Mouse (Mus musculus): Measurements from ENCODE around the gene Haus5. TPM values are rescaled to one million over a fixed set of nuclear protein-coding genes. Genes with fewer than 3 reads are reported as not detected.

Gene Haus5
- total RNA-seq (2021) (10 to 100 TPM in 1 of 2 experiments, 1 to 10 TPM in 1; 6.2 to 10.7 TPM), polyA plus RNA-seq (2012; rRNA removed) (6.3 and 6.9 TPM in 2 replicates)
- long read RNA-seq, transcript Haus5-201 (19 exons, 2,187 nt) = major isoform, 13 of 19 reads
- long read RNA-seq, partial matches to known transcripts = 3 of 19 reads
- long read RNA-seq, other reads (novel, unspliced or antisense) = 3 of 19 reads

- peak; percentile 91 for DNase-seq
Measured at GRCm38 (mm10) chr7:30664529-30665200, at the start of gene Haus5. Haus5 (minus strand) TSS chr7:30664994.

- DNase-seq = no peak
Measured at GRCm38 (mm10) chr7:30711942-30712341, 47.1 kb upstream of the Haus5 start, which contains the start of gene Atp4a. Atp4a (plus strand) TSS chr7:30712209.

DNA sequence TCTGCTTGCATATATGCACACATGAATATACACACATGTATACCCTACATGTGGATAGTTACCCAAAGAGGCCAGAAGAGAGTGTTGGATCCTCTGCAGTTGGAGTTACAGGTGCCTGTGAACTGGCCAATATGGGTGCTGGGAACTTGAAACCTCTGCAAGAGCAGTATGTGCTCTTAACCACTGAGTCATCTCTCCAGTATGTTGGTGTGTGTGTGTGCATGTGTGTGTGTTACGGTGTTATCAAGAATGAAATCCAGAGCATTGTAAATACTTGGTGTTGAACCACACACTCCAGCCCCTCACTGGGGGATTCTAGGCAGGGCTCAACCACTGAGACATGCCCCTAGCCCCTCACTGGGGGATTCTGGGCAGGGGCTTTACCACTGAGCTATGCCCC, 42.6 kb upstream of the Haus5 start:
- no peak for DNase-seq

DNA sequence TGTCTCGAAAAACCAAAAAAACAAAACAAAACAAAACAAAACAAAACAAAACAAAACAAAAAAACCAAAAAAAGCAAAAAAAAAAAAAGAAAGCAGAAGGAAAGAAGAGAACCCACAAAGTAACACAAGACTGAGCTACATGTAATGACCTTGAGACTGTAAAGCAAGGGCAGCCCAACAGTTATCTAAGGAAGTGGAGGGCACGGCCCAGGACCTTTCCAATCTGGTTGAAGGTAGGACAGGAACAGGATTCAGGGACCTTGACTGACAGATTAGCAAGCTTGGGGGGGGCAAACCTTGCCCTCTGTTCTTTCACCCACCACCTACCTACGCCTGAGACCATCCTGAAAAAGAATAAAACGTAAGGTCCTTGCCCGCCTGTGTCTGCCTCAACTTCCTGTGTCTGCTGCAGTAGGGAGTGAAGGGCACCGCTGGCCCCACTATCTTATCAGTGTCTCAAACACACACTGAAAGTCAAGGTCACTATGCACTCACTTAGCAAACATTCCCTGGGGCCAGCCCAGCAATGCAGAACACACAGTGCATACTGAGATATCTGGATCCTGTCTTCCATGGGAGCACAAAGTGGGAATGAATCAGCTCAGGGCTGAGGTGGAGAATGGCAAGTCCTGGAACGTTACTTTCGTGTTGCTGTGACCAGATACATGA, 41.6 kb upstream of the Haus5 start:
- DNase-seq = peak; percentile 81

DNA sequence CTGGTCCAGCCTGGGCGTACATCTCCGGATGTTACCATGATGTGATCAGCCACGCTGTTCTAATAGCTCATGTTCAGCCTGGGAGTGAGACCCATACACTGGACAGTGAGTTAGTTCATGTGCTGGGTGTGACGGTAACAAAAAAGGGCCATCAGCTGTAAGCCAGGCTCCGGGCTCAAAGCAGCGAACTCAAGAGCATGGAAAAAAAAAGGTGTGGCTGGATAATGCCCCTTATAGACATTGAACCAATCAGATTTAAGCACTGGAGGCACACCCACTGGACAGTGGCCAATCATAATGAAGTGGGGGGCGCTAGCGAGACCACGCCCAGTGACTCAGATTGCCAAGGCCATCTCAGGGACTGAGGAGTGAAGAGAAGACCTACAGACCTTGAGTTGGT, 33.8 kb upstream of the Haus5 start, which contains the start of gene 2200002J24Rik:
2200002J24Rik (plus strand) TSS at position 338 of the 400 bp plus-strand sequence.
- peak; percentile 89 for DNase-seq

DNA sequence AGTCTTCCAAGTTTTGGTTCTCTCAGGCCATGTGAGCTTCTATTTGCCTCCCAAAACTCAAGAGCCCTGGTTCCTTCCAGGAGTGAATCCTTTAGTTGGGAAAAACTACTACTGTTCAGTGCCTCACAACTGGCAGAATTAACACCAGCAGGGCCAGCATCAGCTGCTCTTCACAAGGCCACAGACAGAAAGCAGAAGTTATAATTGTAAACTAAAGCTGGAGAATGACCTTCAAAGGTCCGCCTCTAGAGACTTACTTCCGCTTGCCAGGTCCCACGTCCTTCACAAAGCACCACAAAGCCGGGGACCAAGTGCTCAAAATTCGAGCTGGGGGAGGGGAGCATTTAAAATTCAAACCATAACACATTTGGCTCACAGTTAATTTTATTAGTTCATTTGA, 33.3 kb upstream of the Haus5 start:
- DNase-seq = peak; percentile 35

GRCm38 (mm10) chr7:30688325-30688724, 23.5 kb upstream of the Haus5 start:
- no peak for DNase-seq

DNA sequence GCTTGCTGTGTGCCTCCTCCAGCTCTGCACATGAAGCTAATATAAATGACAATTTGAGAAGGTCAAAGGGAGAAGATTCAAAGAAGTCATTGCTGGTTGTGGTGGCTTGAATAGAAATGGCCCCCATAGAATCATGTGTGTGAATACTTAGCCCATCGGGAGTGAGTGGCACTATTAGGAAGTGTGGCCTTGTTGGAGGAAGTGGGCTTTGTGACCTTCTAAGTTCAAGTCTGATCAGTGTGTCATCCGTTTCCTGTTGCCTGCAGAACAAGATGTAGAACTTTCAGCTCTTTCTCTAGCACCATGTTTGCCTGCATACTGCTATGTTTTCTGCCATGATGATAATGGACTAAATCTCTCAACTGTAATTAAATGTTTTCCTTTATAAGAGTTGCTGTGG, 18.6 kb upstream of the Haus5 start:
- no peak for DNase-seq

DNA sequence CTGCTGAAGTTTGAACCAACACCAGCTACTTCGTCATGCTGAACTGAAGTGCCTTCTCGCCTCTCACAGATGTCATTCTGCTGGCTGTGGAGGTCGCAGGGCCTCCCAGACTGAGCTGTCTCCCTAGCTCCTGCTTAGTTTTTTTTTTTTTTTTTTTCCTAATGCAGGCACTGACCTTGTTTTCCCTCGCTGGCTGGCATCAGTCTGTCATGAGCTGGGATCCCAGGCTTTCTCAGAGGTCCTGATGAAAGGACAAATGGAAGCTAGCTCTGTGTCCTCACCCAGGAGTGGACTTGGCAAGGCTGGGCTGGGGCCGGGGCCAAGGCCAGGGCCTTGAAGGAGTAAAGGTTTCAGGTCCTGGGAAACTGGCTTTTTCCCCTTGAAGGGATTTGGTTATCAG, 17.1 kb upstream of the Haus5 start:
- peak; percentile 58 for DNase-seq

DNA sequence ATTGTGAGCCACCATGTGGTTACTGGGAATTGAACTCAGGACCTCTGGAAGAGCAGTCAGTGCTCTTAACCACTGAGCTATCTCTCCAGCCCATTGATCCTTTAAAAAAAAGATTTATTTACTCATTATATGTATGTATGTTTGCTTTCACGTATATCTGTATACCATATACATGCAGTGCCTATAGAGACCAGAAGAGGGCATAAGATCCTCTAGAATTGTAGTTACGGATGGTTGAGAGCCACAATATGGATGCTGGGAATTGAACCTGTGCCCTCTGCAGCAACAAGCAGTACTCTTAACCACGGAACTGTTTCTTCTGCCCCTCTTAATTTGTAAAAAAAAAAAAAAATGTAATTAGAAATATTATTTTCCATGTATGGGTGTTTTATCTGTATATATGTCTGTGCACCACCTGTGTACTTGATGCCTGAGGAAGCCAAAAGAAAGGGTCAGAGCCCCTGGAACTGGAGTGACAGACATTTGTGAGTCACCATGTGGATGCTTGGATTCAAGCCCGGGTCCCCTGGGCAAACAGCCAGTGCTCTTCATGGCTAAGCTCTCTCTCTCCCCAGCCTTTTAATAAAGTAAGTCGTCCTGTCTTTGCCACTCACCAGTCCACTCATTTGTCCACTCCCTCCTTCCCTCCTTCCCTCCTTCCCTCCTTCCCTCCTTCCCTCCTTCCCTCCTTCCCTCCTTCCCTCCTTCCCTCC, 13.6 kb upstream of the Haus5 start:
- peak; percentile 91 for DNase-seq

GRCm38 (mm10) chr7:30671480-30671879, 6.7 kb upstream of the Haus5 start, which contains the start of gene Pmis2:
Pmis2 (minus strand) TSS chr7:30671605.
- no peak for DNase-seq

DNA sequence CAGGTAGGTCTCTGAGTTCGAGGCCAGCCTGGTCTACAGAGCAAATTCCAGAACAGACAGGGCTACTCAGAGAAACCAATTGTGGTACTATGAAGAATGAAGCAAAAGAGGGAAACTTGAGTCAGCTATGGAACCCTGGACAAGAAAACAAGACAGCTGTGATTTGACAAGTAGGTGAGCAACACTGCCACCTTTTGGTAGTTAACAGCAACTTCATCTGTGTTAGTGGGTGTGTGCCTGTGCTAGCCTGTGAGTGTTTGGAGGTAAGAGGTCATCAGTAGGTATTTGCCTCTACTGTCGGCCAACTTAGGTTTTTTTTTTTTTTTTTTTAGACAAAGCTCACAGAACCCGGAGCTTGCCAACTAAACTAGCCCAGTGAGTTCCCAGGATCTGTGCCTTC, 4.4 kb upstream of the Haus5 start:
- no peak for DNase-seq

DNA sequence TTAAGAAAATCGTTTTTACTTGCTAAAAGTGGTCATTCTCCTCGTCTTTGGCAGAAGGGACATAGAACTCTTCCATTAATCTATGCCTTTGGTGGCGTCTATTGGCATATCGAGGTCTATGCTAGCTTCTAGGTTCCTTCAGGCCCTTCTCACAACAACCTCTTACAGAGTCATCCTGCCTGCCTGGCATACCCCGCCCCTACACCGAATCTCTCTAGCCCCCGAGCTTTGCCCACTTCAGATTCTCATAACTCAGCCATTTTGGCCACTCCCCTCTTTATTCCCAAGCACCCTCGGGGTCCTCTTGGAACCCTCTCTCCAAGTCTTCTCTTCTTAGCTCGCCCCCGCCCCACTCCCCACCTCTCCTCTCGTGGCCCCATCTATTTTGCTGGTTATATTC, 527 bp upstream of the Haus5 start:
- peak; percentile 19 for DNase-seq

- peak; percentile 99 for DNase-seq
Measured at GRCm38 (mm10) chr7:30649591-30650540, 14.9 kb downstream of the Haus5 start, which contains the start of gene Rbm42. Rbm42 (minus strand) TSS chr7:30650317.

- DNase-seq = no peak
Measured at GRCm38 (mm10) chr7:30639083-30639482, 25.7 kb downstream of the Haus5 start.

- DNase-seq = no peak
Measured at GRCm38 (mm10) chr7:30636395-30636794, 28.4 kb downstream of the Haus5 start.

GRCm38 (mm10) chr7:30635752-30636151, 29.0 kb downstream of the Haus5 start, which contains the start of gene Etv2:
Etv2 (minus strand) TSS chr7:30635852.
- no peak for DNase-seq

GRCm38 (mm10) chr7:30634621-30635020, 30.2 kb downstream of the Haus5 start:
- DNase-seq = peak; percentile 41

GRCm38 (mm10) chr7:30633762-30634412, 30.9 kb downstream of the Haus5 start:
- DNase-seq = no peak

- no peak for DNase-seq
Measured at GRCm38 (mm10) chr7:30629013-30629412, 35.8 kb downstream of the Haus5 start.

GRCm38 (mm10) chr7:30626647-30627046, 38.1 kb downstream of the Haus5 start:
- no peak for DNase-seq

Measured in adrenal gland, adult 2 months (tissue).